ENCODE assay signal across 8 mouse cellular contexts in the genomic region with DNA sequence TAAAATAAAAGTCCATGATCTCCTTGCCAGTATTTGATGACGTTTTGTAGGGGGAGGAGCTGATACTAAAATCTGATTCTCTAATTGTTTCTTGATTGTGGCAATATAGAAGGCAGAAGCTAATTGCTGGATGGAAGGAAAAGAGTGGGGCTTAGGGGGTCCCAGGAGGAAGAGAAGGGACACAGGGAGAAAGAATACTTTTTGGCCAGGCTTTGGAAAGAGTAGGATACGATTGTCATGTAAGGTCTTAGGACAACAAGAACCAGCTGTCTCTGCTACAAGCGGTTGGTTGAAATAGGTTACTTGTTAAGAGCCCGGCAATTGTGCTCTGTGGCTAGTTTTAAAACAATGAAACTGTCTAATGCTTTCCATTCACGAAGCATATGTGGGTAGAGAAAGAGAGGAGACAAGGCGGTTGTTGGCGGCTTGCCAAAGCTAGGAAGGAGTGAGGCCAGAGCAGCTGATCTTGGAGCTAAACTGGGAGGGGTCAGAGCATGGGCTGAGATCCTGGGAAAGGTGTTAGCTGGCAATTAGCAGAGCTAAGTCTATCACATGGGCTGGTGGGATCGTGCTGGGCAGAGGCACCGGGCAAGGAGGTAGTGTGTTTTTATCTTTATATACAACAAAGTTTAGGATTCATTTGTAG. TPM values are rescaled to one million over a fixed set of nuclear protein-coding genes. Genes with fewer than 3 reads are reported as not detected.
DNase-seq lines count a peak whose midpoint lies in the region; ATAC-seq lines count a peak whose summit lies in the region.
"Had no signal": no experiment of that assay in that cellular context is flagged by ENCODE, and none has a peak within 500 bp of the region (broad histone marks: within the 10 kb centered on the region; RNA-seq: fewer than 3 reads in every experiment).

No protein-coding gene starts in this region.

- intact Hi-C loops in heart, postnatal 10 days (cut with DNase I), result no loop called here

- 55% methylated on average over 9 of the region's 9 CpGs for WGBS in liver, embryonic 11.5 days
- WGBS in forebrain, embryonic 13.5 days, result 24% methylated on average over 9 of the region's 9 CpGs

- no peaks in the 10 kb centered on the region for H3K4me1 ChIP-seq in liver, embryonic 11.5 days (replicated peaks; ENCODE audit: control insufficient read depth, insufficient read depth, low read length)
- peaks cover 11% of the 10 kb centered on the region for H3K4me1 ChIP-seq in forebrain, embryonic 13.5 days

- H3K9me3 ChIP-seq in liver, embryonic 11.5 days (ENCODE audit: control insufficient read depth, low read length), result no peaks in the 10 kb centered on the region
- H3K9me3 ChIP-seq in forebrain, embryonic 13.5 days (replicated peaks), result no peaks in the 10 kb centered on the region

- no peak overlapping the region for H3K27ac ChIP-seq in liver, embryonic 11.5 days (ENCODE audit: low read depth, low read length)
- peak overlapping the region; percentile 45; the same call in 1 of the 2 replicates for H3K27ac ChIP-seq in forebrain, embryonic 13.5 days

- no peaks in the 10 kb centered on the region for H3K27me3 ChIP-seq in liver, embryonic 11.5 days (replicated peaks; ENCODE audit: control insufficient read depth, insufficient read depth, low read length)
- H3K27me3 ChIP-seq in forebrain, embryonic 13.5 days, result no peaks in the 10 kb centered on the region

- H3K9ac ChIP-seq in liver, embryonic 11.5 days (ENCODE audit: low read depth, low read length), result no peak overlapping the region
- H3K9ac ChIP-seq in forebrain, embryonic 13.5 days, result no peak overlapping the region

- ATAC-seq in liver, embryonic 11.5 days (replicated peaks; ENCODE audit: low FRiP score), result no peak
- peak; percentile 94 for ATAC-seq in forebrain, embryonic 13.5 days

- peak; percentile 35 for DNase-seq in liver
- DNase-seq in liver, embryonic 11.5 days (ENCODE audit: low spot score), result no peak
- peak; percentile 43 for DNase-seq in heart, postnatal 10 days
- DNase-seq in mesoderm, embryonic 11.5 days (ENCODE audit: low read depth, low spot score), result peak; percentile 4
- peak; percentile 8 for DNase-seq in yolk sac, embryonic 10.5 days (ENCODE audit: low spot score)
- no peak for DNase-seq in layer of hippocampus, postnatal 36 days

- H3K4me3 ChIP-seq in liver, embryonic 11.5 days (ENCODE audit: low read depth, low read length), result no peak overlapping the region
- H3K4me3 ChIP-seq in forebrain, embryonic 13.5 days, result no peak overlapping the region

- no peaks in the 10 kb centered on the region for H3K36me3 ChIP-seq in liver, embryonic 11.5 days (ENCODE audit: control insufficient read depth, insufficient read depth, low read length)
- H3K36me3 ChIP-seq in forebrain, embryonic 13.5 days (ENCODE audit: poor library complexity, severe bottlenecking), result no peaks in the 10 kb centered on the region

- no peak overlapping the region for H3K4me2 ChIP-seq in liver, embryonic 11.5 days
- H3K4me2 ChIP-seq in forebrain, embryonic 13.5 days, result peak overlapping the region; percentile 41

RNA-seq across cellular contexts. Expression of a gene that starts 45.8 kb away (rescaled TPM):
- not detected in 2 replicates for polyA plus RNA-seq in liver, embryonic 11.5 days (2014; fragmentation: Nextera tagmentation; extraction: Ambion mirVana)
- not detected in 2 replicates for polyA plus RNA-seq in forebrain, embryonic 13.5 days (2015; fragmentation: Nextera tagmentation; extraction: Ambion mirVana)
- total RNA-seq in heart, postnatal 10 days (2021), result not detected
- total RNA-seq in layer of hippocampus, postnatal 36 days (2021), result not detected
- polyA plus RNA-seq: gonadal fat pad, adult 2 months had no signal

Comparison
In these comparisons a context has a peak if more than half of its experiments do, and no peak if none do; other contexts are left out.
1. DNase-seq: peak in liver (single experiment), heart, postnatal 10 days (2 of 2), mesoderm, embryonic 11.5 days (single experiment) and yolk sac, embryonic 10.5 days (single experiment); none in liver, embryonic 11.5 days (single experiment) and layer of hippocampus, postnatal 36 days (0 of 2).